ENCODE assay signal across 14 mouse cellular contexts in genomic region chr7:141336296-141336695, GRCm38 (mm10). TPM values are rescaled to one million over a fixed set of nuclear protein-coding genes. Genes with fewer than 3 reads are reported as not detected.
"Had no signal": no experiment of that assay in that cellular context is flagged by ENCODE, and none has a peak within 500 bp of the region (broad histone marks: within the 10 kb centered on the region; RNA-seq: fewer than 3 reads in every experiment).

No protein-coding gene starts in this region.

- DNase-seq: kidney, adult 18-20 months; kidney, adult 9 months; kidney, postnatal 14 days; kidney, postnatal 4 days; liver, embryonic 13.5 days; lung, adult 2 months; lung, postnatal 14 days; thymus, adult 18-20 months; thymus, postnatal 36 days had no signal

- H3K4me3 ChIP-seq: liver, embryonic 13.5 days; midbrain, embryonic 13.5 days had no signal

- H3K27ac ChIP-seq: liver, embryonic 13.5 days; macrophage; midbrain, embryonic 13.5 days had no signal

RNA-seq across cellular contexts. Expression of gene Eps8l2, which starts 2.4 kb away (rescaled TPM):
- total RNA-seq: megakaryocyte, adult 5-6 weeks had no signal

RNA-seq across cellular contexts. Expression of gene Drd4, which starts 44.5 kb away (rescaled TPM):
- total RNA-seq: layer of hippocampus, adult 18-20 months; liver, adult 2 months; megakaryocyte, adult 5-6 weeks had no signal
